In the genomic region with DNA sequence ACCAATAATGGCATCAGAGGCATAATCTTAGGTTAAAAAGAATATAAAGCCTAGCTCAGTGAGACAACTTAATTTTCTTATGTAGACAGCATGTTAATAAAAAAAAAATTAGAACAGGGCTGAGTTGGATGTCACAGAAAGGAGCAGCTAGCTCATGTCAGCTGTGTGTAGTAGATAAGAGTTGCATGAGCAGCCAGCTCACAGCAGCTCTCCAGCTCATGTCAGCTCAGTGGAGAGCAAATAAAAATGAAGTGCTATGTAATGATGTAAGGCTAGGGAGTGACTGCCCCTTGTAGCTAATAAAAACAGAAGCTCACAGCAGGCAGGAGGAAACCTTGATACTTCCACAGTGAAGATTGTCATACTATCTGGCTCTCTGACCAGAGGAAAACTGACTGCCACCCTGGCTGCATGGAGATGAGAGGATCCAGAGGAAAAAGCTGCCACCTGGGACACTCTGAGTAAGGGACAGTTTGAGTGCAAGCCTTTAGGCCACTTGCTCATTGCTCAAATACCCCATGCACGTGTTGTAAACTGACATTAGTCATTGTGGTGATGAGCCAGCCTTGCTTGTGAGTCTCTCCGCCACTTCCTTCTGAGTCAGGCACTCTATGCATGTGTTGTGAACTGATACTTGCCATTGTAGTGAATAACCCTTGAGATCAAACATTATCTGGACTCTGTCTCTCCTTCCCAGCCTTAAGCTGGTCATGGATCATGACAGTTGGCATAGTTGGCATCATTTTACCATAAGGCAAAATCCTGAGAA, we compare ENCODE assay signal across 11 mouse cellular contexts. TPM values are rescaled to one million over a fixed set of nuclear protein-coding genes. Genes with fewer than 3 reads are reported as not detected.
DNase-seq lines count a peak whose midpoint lies in the region; ATAC-seq and TF ChIP-seq lines count a peak whose summit lies in the region.
"Had no signal": no experiment of that assay in that cellular context is flagged by ENCODE, and none has a peak within 500 bp of the region (broad histone marks: within the 10 kb centered on the region; RNA-seq: fewer than 3 reads in every experiment).

No protein-coding gene starts in this region.

- DNase-seq in lung, embryonic 14.5 days, result peak; percentile 67
- no peak for DNase-seq in lung, postnatal 10 days
- peak; percentile 31 for DNase-seq in Muller cell, postnatal 12 days (ENCODE audit: inconsistent ontology term)
- DNase-seq in left cerebral cortex, postnatal 36 days (ENCODE audit: low spot score in 2 of 2), result no peak
- no peak for DNase-seq in retina, postnatal 1 day
- DNase-seq: gastrocnemius, postnatal 14 days; thymus, postnatal 4 days had no signal

- no peaks in the 10 kb centered on the region for H3K9me3 ChIP-seq in lung, embryonic 14.5 days (ENCODE audit: low read depth, low read length)

- WGBS in lung, embryonic 14.5 days, result 30% methylated on average over 2 of the region's 2 CpGs

- intact Hi-C loops in left cerebral cortex, postnatal 36 days (cut with DNase I), result no loop called here

- no peaks in the 10 kb centered on the region for H3K36me3 ChIP-seq in lung, embryonic 14.5 days (ENCODE audit: insufficient read depth)

- peak; percentile 97 for ATAC-seq in lung, embryonic 14.5 days (ENCODE audit: insufficient read depth)
- peak; percentile 87 for ATAC-seq in erythroid progenitor cell, adult 5-6 weeks (replicated peaks; ENCODE audit: low FRiP score, poor library complexity, severe bottlenecking)
- peak; percentile 88 for ATAC-seq in megakaryocyte progenitor cell, adult 5-6 weeks (replicated peaks; ENCODE audit: poor library complexity)
- ATAC-seq: hindbrain, embryonic 16.5 days had no signal

- no peak for TF ChIP-seq CTCF in lung, embryonic 14.5 days (IDR thresholded peaks at IDR 0.05; ENCODE audit: low read depth)

- no peaks in the 10 kb centered on the region for H3K27me3 ChIP-seq in lung, embryonic 14.5 days (ENCODE audit: insufficient read depth, low read length)

- no peak overlapping the region for H3K4me2 ChIP-seq in lung, embryonic 14.5 days

- no peak overlapping the region for H3K4me3 ChIP-seq in lung, embryonic 14.5 days (ENCODE audit: low read depth, low read length)
- H3K4me3 ChIP-seq: myocyte had no signal

- H3K4me1 ChIP-seq in lung, embryonic 14.5 days (ENCODE audit: insufficient read depth), result no peaks in the 10 kb centered on the region

- H3K27ac ChIP-seq in lung, embryonic 14.5 days (ENCODE audit: low read depth), result no peak overlapping the region

- no peak overlapping the region for H3K9ac ChIP-seq in lung, embryonic 14.5 days

RNA-seq across cellular contexts. Expression of a gene that starts 49.3 kb away (rescaled TPM):
- polyA plus RNA-seq in lung, embryonic 14.5 days (2014; fragmentation: Nextera tagmentation; extraction: Ambion mirVana), result 36.6 and 38.2 TPM in 2 replicates
- 7.2 and 10.5 TPM in 2 replicates for total RNA-seq in erythroid progenitor cell, adult 5-6 weeks (2015; ENCODE audit: low replicate concordance)
- 9.0 and 10.9 TPM in 2 replicates for total RNA-seq in erythroid progenitor cell, adult 5-6 weeks (2017; ENCODE audit: low replicate concordance)
- total RNA-seq in megakaryocyte progenitor cell, adult 5-6 weeks (2015), result 41.2 and 45.2 TPM in 2 replicates
- 45.8 and 52.6 TPM in 2 replicates for total RNA-seq in megakaryocyte progenitor cell, adult 5-6 weeks (2017)
- 10 to 100 TPM; 34.5 to 36.6 TPM for total RNA-seq in left cerebral cortex, postnatal 36 days (2021)

Comparison
In these comparisons a context has a peak if more than half of its experiments do, and no peak if none do; other contexts are left out.
1. DNase-seq: peak in lung, embryonic 14.5 days (single experiment) and Muller cell, postnatal 12 days (single experiment); none in lung, postnatal 10 days (single experiment), left cerebral cortex, postnatal 36 days (0 of 2) and retina, postnatal 1 day (single experiment).
2. Peak in every context shown above with its lines, with median percentiles within 50 percentile points of each other: ATAC-seq.